Mouse (Mus musculus) thymus, postnatal 10 days (tissue): Measurements from ENCODE around the gene Morf4l1.

Source experiments
- DNase-seq, 2 experiments: peaks; one replicate each; pipeline ENCODE4 v3.0.0; 2021; ENCODE audit warnings: low spot score in 2 of 2

Morf4l1 gene

GRCm38 (mm10) chr9:90114567-90115307 is at the start of gene Morf4l1:
Gene Morf4l1 (minus strand): TSS chr9:90114774.
- peak; percentile 96 to 97 for DNase-seq

DNA sequence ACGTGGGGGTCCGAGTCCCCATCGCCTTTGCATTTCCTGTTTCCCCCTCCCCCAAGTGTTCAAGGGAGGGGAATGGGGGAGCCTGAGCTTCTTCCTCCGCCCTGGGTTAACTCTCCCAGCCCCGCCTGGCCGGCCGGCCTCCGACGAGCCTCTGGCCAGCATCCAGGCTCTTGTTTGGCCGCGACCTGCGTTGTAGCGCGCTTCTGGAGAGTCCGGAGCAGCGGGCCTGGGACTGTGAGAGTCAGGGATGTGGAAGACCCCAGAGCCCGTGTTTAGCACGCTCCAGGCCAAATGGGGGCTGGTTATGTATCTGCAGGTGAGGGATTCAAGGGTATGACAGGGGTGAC is 49.1 kb upstream of the Morf4l1 start:
- no peak for DNase-seq

GRCm38 (mm10) chr9:90162926-90163748 is 48.6 kb upstream of the Morf4l1 start, which contains the start of gene Adamts7:
Gene Adamts7 (plus strand): TSS chr9:90163069.
- peak; percentile 5 to 14 for DNase-seq

DNA sequence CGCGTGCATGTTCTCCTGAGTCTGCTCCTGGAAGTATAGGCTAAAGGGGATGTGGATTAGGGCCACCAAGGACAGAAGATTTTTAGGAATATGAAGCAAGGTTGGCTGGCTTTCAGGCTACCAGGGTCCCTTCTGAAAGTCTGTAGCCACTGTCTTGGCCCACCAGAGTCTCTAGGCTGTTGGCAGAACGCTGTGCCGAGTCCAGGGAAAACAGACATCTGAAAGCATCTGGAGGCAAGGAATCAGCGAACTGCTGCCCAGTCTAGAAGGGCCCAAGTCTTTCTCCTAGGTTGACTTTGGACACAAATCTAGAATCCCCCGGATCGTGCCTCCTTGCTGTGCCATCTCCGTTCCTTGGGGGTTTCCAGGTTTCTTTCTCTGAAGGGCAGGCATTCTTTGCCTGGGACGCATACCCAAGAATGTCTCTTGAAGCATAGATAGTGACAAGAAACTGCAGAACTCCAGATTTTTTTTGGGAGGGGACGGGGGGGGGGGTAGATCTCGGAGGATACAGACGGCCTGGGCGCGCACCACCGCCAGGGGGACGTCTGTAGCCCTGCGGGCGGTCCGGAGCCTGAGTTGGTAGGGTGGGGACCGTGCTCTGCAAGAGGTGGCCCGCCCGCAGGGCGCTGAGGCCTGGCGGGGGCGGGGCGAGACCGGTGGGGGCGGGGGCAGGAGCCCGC is 47.8 kb upstream of the Morf4l1 start:
- DNase-seq: peak; percentile 25 to 41

DNA sequence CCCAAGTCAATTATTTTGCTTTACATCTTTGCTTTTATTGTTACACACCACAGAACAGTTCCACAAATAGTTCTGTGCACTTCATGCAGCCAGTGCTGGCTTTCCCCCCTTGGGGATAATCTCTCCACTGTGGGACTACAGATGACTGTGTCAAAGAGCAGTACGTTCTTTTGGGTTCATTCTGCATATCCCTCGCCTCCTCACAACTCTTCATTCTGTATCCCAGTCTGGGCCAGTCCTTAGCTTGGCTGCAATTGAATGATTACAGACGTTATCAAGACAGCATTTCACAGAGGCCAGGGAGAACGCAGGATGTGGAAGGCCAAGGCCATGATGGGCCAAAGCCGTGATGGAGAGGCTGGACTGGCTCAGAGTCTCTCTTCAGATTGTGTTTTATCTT is 32.3 kb upstream of the Morf4l1 start:
- DNase-seq: no peak

DNA sequence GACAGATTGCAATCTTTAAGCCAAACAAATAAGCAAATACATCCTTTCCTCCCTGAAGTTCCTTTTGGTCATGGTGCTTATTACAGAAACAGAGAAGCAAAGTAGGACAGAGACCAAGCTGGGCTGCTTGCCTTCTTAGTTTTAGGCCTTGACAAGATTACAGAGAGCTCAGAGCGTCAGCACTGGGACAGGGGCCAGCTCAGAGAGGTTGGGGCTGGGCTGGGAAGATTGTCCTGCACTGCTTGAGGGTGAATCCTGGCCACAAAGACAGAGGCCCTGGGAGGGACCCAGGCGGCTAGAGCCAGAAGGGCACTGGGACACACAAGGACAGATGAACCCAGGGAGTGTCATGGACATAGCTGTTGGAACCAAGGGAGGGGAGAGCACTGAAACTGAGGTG is 31.2 kb upstream of the Morf4l1 start:
- no peak for DNase-seq

GRCm38 (mm10) chr9:90136678-90136965 is 22.0 kb upstream of the Morf4l1 start:
- no peak for DNase-seq

- DNase-seq: no peak
Measured at GRCm38 (mm10) chr9:90135963-90136677, 21.5 kb upstream of the Morf4l1 start.

- DNase-seq: no peak
Measured at GRCm38 (mm10) chr9:90135466-90135865, 20.9 kb upstream of the Morf4l1 start.

GRCm38 (mm10) chr9:90133562-90134355 is 19.2 kb upstream of the Morf4l1 start:
- DNase-seq: no peak

DNA sequence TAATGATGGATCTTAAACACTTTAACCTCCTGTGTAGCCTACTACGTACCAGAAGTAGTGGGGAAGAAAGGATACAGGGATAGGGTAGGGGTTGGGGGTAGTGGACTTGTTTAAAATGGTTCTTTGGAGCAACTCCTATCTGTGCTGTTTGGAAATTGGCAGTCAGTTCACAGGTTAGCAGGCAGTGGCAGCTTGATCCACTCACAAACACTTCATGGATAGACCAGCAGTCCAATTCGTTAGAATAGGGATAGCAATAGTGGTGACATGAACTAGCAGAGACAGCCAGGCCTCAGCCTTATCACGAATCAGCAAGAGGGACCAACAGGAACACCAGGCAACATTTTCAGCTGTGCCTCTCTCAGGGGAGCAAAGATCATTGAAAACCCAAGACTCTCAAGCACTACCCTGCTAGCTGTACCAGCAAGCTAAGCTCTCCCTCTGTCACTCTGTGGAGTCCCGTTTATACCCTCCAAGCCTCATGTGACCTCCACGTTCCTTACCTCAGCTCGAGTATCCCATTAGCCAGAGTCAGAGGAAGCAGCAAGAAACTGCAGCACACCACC is 14.1 kb upstream of the Morf4l1 start:
- DNase-seq: no peak

DNA sequence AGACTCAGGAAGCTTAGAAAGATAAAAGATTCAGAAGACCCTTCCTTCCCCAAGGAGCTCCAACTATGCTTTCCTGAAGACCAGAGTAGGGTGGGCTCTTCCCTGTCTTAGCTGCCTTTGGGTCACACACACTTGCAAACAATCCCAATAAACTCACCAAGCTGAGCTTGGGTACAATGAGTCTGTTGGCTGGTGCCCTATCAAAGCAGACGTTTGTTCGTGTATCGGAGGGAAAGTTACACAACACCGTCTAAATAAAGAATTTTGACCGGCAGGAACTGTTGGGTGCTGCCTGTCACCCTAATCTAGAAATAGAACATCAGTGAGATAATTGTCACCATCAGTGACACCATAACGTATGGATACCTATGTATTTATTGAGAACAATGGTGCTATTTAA is 12.6 kb upstream of the Morf4l1 start:
- no peak for DNase-seq

DNA sequence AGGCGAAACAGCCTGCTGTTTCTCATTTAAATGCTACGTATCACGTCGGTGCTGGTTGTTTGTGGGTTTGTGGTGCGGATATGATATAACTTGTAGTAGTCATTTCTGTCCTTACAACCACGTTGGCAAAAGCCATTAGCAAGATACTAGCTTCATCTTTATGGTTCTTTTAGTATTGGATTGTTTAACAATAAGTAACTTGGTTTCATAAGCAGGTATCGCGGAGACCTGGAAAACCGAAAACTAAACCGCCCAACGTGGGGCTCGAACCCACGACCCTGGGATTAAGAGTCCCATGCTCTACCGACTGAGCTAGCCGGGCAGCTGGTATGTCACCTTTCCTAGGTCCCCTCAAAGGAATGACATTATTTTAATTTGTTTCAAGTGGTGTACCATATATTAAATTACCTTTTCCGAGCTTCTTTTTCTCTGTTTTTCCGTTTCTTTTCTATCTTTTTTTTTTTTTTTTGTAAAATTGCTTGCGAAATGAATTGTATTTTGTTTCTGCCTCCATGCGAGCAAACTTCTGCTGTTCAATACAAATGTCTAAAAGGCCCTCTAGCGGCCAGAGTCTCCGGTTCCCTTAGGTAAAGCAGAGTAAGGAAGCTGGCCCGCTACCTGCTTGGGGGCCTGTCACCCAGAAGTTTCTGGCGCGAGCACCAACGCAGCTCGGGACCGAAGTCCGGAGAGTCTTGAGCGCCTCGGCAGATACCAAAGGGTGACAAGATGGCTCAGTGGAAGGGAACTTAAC is 11.9 kb upstream of the Morf4l1 start:
- DNase-seq: peak; percentile 79 to 85

GRCm38 (mm10) chr9:90125416-90126099 is 11.0 kb upstream of the Morf4l1 start:
- DNase-seq: no peak

- no peak for DNase-seq
Measured at GRCm38 (mm10) chr9:90124873-90125245, 10.3 kb upstream of the Morf4l1 start.

DNA sequence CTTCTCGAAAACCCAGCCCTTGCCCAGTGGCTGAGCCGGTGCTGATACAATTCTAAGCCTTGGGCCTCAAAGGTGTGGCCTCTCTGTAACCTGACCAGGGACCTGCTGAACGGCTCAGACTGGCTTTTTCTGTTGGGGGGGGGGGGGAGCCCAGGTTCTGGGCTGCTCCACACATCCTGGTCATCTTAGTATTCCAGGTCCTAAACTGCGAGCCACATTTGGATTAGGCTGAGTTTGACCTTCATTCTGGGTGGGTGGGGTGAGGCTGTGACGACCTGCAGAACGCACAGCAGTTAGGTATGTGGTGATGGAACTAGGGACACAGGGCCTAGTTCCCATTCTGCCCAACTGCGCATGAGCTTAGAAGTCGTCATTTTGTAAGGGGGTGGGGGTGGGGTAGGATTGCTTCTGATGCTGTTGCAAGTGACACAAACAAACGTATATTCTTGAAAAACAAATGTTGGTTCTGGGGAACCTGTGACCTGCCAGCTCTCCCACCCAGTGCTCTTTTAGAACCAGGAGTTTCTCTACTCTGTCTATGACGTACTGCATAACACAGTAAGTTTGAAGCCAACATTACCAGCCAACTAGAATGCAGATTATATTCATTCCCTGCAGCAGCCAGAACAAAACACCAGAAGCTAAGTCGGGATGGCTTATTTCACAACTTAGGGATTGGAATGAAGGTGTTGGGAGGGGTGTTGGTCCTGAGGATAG is 9.7 kb upstream of the Morf4l1 start:
- no peak for DNase-seq

DNA sequence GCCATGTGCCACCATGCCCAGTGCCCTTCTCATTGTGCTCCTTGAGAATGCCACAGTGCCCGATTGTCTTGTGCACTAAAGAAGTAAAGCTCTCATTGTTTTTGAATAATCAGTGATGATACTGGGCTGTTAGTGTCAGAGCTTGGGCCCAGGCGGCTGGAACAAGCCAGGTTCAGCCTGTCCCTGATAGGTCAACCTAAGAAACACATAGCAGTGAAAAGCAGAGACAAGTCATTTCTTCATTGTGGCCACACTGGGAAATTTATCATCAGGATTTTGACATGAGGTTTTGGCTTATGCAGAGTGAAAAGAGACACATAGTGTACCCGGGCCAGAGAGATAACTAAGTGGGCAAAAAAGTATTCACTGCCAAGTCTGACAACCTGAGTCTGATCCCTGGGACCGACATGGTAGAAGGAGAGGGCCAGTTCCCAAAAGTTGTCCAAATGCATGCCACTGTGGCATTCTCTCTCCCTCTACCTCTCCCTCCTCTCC is 7.7 kb upstream of the Morf4l1 start:
- DNase-seq: no peak

- DNase-seq: no peak
Measured at GRCm38 (mm10) chr9:90117234-90117633, 2.7 kb upstream of the Morf4l1 start.

DNA sequence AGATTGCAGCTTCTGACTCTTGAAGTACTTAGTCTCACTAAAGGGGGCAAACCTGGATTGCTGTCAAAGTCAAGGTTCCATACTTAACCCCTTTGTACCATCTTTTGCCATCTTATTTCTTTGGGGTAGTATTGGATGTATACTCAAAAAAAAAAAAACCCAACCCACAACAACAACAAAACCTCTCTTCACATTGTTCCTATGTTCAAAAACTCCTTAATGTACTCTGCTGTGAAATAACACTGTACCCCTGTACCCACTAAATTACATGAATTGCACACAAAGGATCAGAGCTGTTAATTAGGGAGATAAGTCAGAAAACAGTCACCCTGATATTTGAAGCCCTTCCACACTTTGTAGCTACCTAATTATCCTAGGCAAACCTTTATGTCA is 730 bp upstream of the Morf4l1 start:
- no peak for DNase-seq
